Mouse (Mus musculus) induced T-regulatory cell, adult 2 months (primary cell): ENCODE measurements around the gene Stkld1.
A peak's percentile ranks its signal among the peaks of the same experiment; 100 is the strongest.

Experiments used
- DNase-seq: peaks from one replicate; pipeline ENCODE4 v3.0.0-alpha.2; 2012; ENCODE audit warnings: low read depth

Gene Stkld1

GRCm38 (mm10) chr2:26915927-26916728 is 17.7 kb upstream of the Stkld1 start, which contains the start of the genes Surf2 and Surf1:
Gene Surf2 (plus strand): TSS chr2:26916367.
Gene Surf1 (minus strand): TSS chr2:26916530.
- DNase-seq: peak; percentile 92

GRCm38 (mm10) chr2:26916738-26917137 is 17.1 kb upstream of the Stkld1 start:
- no peak for DNase-seq

GRCm38 (mm10) chr2:26919684-26920083 is 14.2 kb upstream of the Stkld1 start:
- no peak for DNase-seq

GRCm38 (mm10) chr2:26920190-26920855 is 13.5 kb upstream of the Stkld1 start:
- no peak for DNase-seq

- no peak for DNase-seq
These were observed 12.1 kb upstream of the Stkld1 start for GRCm38 (mm10) chr2:26921784-26922183.

GRCm38 (mm10) chr2:26927745-26928476 is 5.9 kb upstream of the Stkld1 start:
- no peak for DNase-seq

GRCm38 (mm10) chr2:26930390-26930789 is 3.5 kb upstream of the Stkld1 start:
- peak; percentile 86 for DNase-seq

- peak; percentile 54 for DNase-seq
These were observed 1.2 kb upstream of the Stkld1 start for GRCm38 (mm10) chr2:26932473-26933303.

GRCm38 (mm10) chr2:26935286-26935685 is 1.4 kb downstream of the Stkld1 start:
- peak; percentile 63 for DNase-seq

- DNase-seq: peak; percentile 64
These were observed 2.6 kb downstream of the Stkld1 start for GRCm38 (mm10) chr2:26936425-26936824.

GRCm38 (mm10) chr2:26941539-26941938 is 7.7 kb downstream of the Stkld1 start:
- peak; percentile 25 for DNase-seq

GRCm38 (mm10) chr2:26943253-26943652 is 9.4 kb downstream of the Stkld1 start:
- DNase-seq: no peak

- no peak for DNase-seq
These were observed 16.6 kb downstream of the Stkld1 start for GRCm38 (mm10) chr2:26950411-26950810.

- DNase-seq: no peak
These were observed 17.6 kb downstream of the Stkld1 start for GRCm38 (mm10) chr2:26951346-26951905.

GRCm38 (mm10) chr2:26952193-26952592 is 18.3 kb downstream of the Stkld1 start:
- DNase-seq: no peak

- DNase-seq: no peak
These were observed 19.0 kb downstream of the Stkld1 start for GRCm38 (mm10) chr2:26952866-26953265.

GRCm38 (mm10) chr2:26954735-26955395 is 21.0 kb downstream of the Stkld1 start:
- DNase-seq: no peak

- DNase-seq: no peak
These were observed 23.1 kb downstream of the Stkld1 start for GRCm38 (mm10) chr2:26956811-26957487.

- no peak for DNase-seq
These were observed 23.6 kb downstream of the Stkld1 start for GRCm38 (mm10) chr2:26957488-26957859.

GRCm38 (mm10) chr2:26960756-26961155 is 26.9 kb downstream of the Stkld1 start:
- no peak for DNase-seq
